Mouse (Mus musculus): ENCODE measurements at regions not wholly inside any gene's neighbourhood (a gene's known extent, or its start where the extent isn't known, plus 50 kb on each side); places are given as distances from the start of the nearest gene placed in this dataset.

- Histone ChIP-seq H3K27ac (ENCODE audit: low read depth, low read length) (no peak overlapping the region), H3K27me3 (ENCODE audit: control insufficient read depth, insufficient read depth, low read length) (no peaks in the 10 kb centered on the region), H3K4me3 (ENCODE audit: low read length) (no peak overlapping the region), H3K4me2 (replicated peaks; ENCODE audit: low read depth, low read length) (no peak overlapping the region), H3K4me1 (ENCODE audit: control insufficient read depth, insufficient read depth, low read length) (no peaks in the 10 kb centered on the region), H3K9me3 (ENCODE audit: control insufficient read depth, low read length) (no peaks in the 10 kb centered on the region), H3K36me3 (ENCODE audit: control insufficient read depth, insufficient read depth, low read length) (no peaks in the 10 kb centered on the region), H3K9ac (ENCODE audit: low read depth, low read length) (no peak overlapping the region)
- no peak for ATAC-seq (ENCODE audit: low FRiP score, low TSS enrichment)
- 67% methylated on average over 1 of the region's 1 CpGs for WGBS
Measured at GRCm38 (mm10) chr13:31147323-31147722, 173.3 kb downstream of the Gm5447 start.

- ATAC-seq (ENCODE audit: low FRiP score, low TSS enrichment), result no peak
- H3K4me3 ChIP-seq (ENCODE audit: low read length), result no peak overlapping the region
Measured at GRCm38 (mm10) chr13:31154066-31154465, 180.1 kb downstream of the Gm5447 start.

GRCm38 (mm10) chr13:31163878-31164495 lies 190.0 kb downstream of the Gm5447 start:
- no peak overlapping the region for H3K27ac ChIP-seq (ENCODE audit: low read depth, low read length)
- H3K4me2 ChIP-seq (replicated peaks; ENCODE audit: low read depth, low read length), result no peak overlapping the region
- no peaks in the 10 kb centered on the region for H3K36me3 ChIP-seq (ENCODE audit: control insufficient read depth, insufficient read depth, low read length)
- no peak overlapping the region for H3K9ac ChIP-seq (ENCODE audit: low read depth, low read length)
- H3K4me3 ChIP-seq (ENCODE audit: low read length), result no peak overlapping the region
- no peaks in the 10 kb centered on the region for H3K9me3 ChIP-seq (ENCODE audit: control insufficient read depth, low read length)
- 47% methylated on average over 6 of the region's 6 CpGs for WGBS
- peak; percentile 87; the same call in 1 of the 2 replicates for ATAC-seq (ENCODE audit: low FRiP score, low TSS enrichment)
- peaks cover 18% of the 10 kb centered on the region; the same call in 1 of the 2 replicates for H3K27me3 ChIP-seq (ENCODE audit: control insufficient read depth, insufficient read depth, low read length)
- H3K4me1 ChIP-seq (ENCODE audit: control insufficient read depth, insufficient read depth, low read length), result no peaks in the 10 kb centered on the region

More at GRCm38 (mm10) chr13:31154066-31154465, 180.1 kb downstream of the Gm5447 start:
- Histone ChIP-seq H3K27me3 (ENCODE audit: control insufficient read depth, insufficient read depth, low read length) (no peaks in the 10 kb centered on the region), H3K4me2 (replicated peaks; ENCODE audit: low read depth, low read length) (no peak overlapping the region), H3K27ac (ENCODE audit: low read depth, low read length) (no peak overlapping the region), H3K9ac (ENCODE audit: low read depth, low read length) (no peak overlapping the region), H3K9me3 (ENCODE audit: control insufficient read depth, low read length) (no peaks in the 10 kb centered on the region; the same call in 1 of the 2 replicates), H3K36me3 (ENCODE audit: control insufficient read depth, insufficient read depth, low read length) (no peaks in the 10 kb centered on the region), H3K4me1 (ENCODE audit: control insufficient read depth, insufficient read depth, low read length) (no peaks in the 10 kb centered on the region)
- WGBS, result 29% methylated on average over 3 of the region's 3 CpGs

- Histone ChIP-seq H3K36me3 (ENCODE audit: control insufficient read depth, insufficient read depth, low read length) (no peaks in the 10 kb centered on the region), H3K27me3 (ENCODE audit: control insufficient read depth, insufficient read depth, low read length) (peaks cover 11% of the 10 kb centered on the region; the same call in 1 of the 2 replicates), H3K4me1 (ENCODE audit: control insufficient read depth, insufficient read depth, low read length) (no peaks in the 10 kb centered on the region), H3K27ac (ENCODE audit: low read depth, low read length) (no peak overlapping the region), H3K9me3 (ENCODE audit: control insufficient read depth, low read length) (no peaks in the 10 kb centered on the region), H3K4me3 (ENCODE audit: low read length) (no peak overlapping the region), H3K4me2 (replicated peaks; ENCODE audit: low read depth, low read length) (no peak overlapping the region), H3K9ac (ENCODE audit: low read depth, low read length) (no peak overlapping the region)
- 45% methylated on average over 5 of the region's 5 CpGs for WGBS
- no peak for ATAC-seq (ENCODE audit: low FRiP score, low TSS enrichment)
Measured at GRCm38 (mm10) chr13:31166286-31166685, 192.3 kb downstream of the Gm5447 start.

DNA sequence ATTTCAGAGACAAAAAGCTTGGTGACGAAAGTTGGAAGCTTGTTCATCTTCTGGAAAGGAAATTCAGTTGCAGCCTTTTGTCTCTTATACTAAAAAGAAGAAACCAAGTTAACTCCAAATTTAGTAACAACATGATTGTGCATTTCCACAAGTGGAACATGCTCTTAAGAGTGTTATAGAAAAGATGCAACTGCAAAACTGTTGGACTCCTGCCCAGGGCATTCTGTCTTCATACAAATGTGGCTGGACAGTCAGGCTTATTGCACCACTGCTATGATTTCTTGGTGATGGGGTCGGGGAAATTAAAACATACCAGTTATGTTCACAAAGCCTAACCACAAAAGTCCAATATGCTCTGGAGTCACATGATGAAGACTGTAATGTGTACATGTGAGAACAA lies 194.8 kb downstream of the Gm5447 start:
- H3K27ac ChIP-seq (ENCODE audit: low read depth, low read length), result no peak overlapping the region
- no peaks in the 10 kb centered on the region for H3K36me3 ChIP-seq (ENCODE audit: control insufficient read depth, insufficient read depth, low read length)
- no peak overlapping the region for H3K4me3 ChIP-seq (ENCODE audit: low read length)
- H3K4me2 ChIP-seq (replicated peaks; ENCODE audit: low read depth, low read length), result no peak overlapping the region
- no peaks in the 10 kb centered on the region for H3K9me3 ChIP-seq (ENCODE audit: control insufficient read depth, low read length)
- H3K9ac ChIP-seq (ENCODE audit: low read depth, low read length), result no peak overlapping the region
- ATAC-seq (ENCODE audit: low FRiP score, low TSS enrichment), result no peak
- H3K27me3 ChIP-seq (ENCODE audit: control insufficient read depth, insufficient read depth, low read length), result 0 out of 2 replicates have a peak, but pooled peaks cover 4% of the 10 kb centered on the region
- no peaks in the 10 kb centered on the region for H3K4me1 ChIP-seq (ENCODE audit: control insufficient read depth, insufficient read depth, low read length)
- 90% methylated on average over 2 of the region's 2 CpGs for WGBS

DNA sequence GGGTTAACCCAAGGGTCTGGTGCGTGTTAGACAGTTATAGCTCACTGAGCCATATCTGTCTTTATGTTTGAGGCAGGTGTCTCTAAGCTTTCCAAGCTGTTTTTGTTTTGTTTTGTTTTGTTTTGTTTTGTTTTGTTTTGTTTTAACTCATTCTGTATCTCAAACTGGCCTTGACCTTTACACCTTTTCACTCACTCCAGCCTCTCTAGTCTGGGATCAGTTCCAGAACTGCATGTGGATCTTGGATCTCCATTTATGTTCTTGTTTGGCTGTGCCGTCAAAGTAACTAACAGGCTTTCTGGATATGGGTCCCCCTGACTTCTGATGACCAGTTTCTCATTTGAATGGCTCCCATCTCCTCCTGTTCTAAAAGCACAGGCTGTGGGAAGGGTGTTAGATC lies 197.7 kb downstream of the Gm5447 start:
- H3K27ac ChIP-seq (ENCODE audit: low read depth, low read length), result no peak overlapping the region
- WGBS, result 77% methylated on average over 2 of the region's 2 CpGs
- H3K9me3 ChIP-seq (ENCODE audit: control insufficient read depth, low read length), result no peaks in the 10 kb centered on the region
- H3K4me1 ChIP-seq (ENCODE audit: control insufficient read depth, insufficient read depth, low read length), result no peaks in the 10 kb centered on the region
- H3K27me3 ChIP-seq (ENCODE audit: control insufficient read depth, insufficient read depth, low read length), result 0 out of 2 replicates have a peak, but pooled peaks cover 4% of the 10 kb centered on the region
- H3K4me3 ChIP-seq (ENCODE audit: low read length), result no peak overlapping the region
- no peak for ATAC-seq (ENCODE audit: low FRiP score, low TSS enrichment)
- no peak overlapping the region for H3K9ac ChIP-seq (ENCODE audit: low read depth, low read length)
- no peak overlapping the region for H3K4me2 ChIP-seq (replicated peaks; ENCODE audit: low read depth, low read length)
- H3K36me3 ChIP-seq (ENCODE audit: control insufficient read depth, insufficient read depth, low read length), result no peaks in the 10 kb centered on the region

DNA sequence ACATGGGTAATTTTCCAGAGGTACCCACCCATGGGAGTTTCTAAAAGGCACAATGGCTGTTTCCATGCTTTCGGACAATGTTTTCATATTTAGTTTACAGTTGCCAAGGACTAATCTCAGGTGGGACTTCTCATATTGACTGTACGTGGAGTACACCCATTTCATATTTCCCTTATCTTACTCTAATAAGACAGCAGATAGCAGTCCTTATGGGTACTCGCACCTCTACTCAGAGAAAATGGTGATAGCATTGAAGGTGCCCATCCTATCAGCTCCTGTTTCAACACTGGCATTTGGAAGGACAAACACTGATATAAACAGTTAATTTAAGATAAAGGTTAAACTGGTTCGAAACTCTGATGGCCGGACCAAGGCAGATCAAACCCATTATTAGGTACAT lies 198.6 kb downstream of the Gm5447 start:
- no peaks in the 10 kb centered on the region for H3K36me3 ChIP-seq (ENCODE audit: control insufficient read depth, insufficient read depth, low read length)
- H3K9ac ChIP-seq (ENCODE audit: low read depth, low read length), result no peak overlapping the region
- no peaks in the 10 kb centered on the region for H3K9me3 ChIP-seq (ENCODE audit: control insufficient read depth, low read length)
- H3K4me3 ChIP-seq (ENCODE audit: low read length), result no peak overlapping the region
- WGBS, result 97% methylated on average over 5 of the region's 5 CpGs
- no peaks in the 10 kb centered on the region for H3K27me3 ChIP-seq (ENCODE audit: control insufficient read depth, insufficient read depth, low read length)
- no peak overlapping the region for H3K27ac ChIP-seq (ENCODE audit: low read depth, low read length)
- no peaks in the 10 kb centered on the region for H3K4me1 ChIP-seq (ENCODE audit: control insufficient read depth, insufficient read depth, low read length)
- H3K4me2 ChIP-seq (replicated peaks; ENCODE audit: low read depth, low read length), result no peak overlapping the region
- ATAC-seq (ENCODE audit: low FRiP score, low TSS enrichment), result no peak

GRCm38 (mm10) chr13:31177999-31178783 lies 204.2 kb downstream of the Gm5447 start:
- H3K4me3 ChIP-seq (ENCODE audit: low read length), result no peak overlapping the region
- H3K9me3 ChIP-seq (ENCODE audit: control insufficient read depth, low read length), result no peaks in the 10 kb centered on the region
- no peaks in the 10 kb centered on the region for H3K36me3 ChIP-seq (ENCODE audit: control insufficient read depth, insufficient read depth, low read length)
- no peaks in the 10 kb centered on the region; the same call in 1 of the 2 replicates for H3K4me1 ChIP-seq (ENCODE audit: control insufficient read depth, insufficient read depth, low read length)
- H3K27ac ChIP-seq (ENCODE audit: low read depth, low read length), result no peak overlapping the region
- no peak for ATAC-seq (ENCODE audit: low FRiP score, low TSS enrichment)
- WGBS, result 90% methylated on average over 5 of the region's 5 CpGs
- no peak overlapping the region for H3K9ac ChIP-seq (ENCODE audit: low read depth, low read length)
- H3K27me3 ChIP-seq (ENCODE audit: control insufficient read depth, insufficient read depth, low read length), result peaks cover 4% of the 10 kb centered on the region; the same call in 1 of the 2 replicates
- no peak overlapping the region for H3K4me2 ChIP-seq (replicated peaks; ENCODE audit: low read depth, low read length)

- H3K9me3 ChIP-seq (ENCODE audit: control insufficient read depth, low read length), result no peaks in the 10 kb centered on the region
- H3K27ac ChIP-seq (ENCODE audit: low read depth, low read length), result no peak overlapping the region
- H3K27me3 ChIP-seq (ENCODE audit: control insufficient read depth, insufficient read depth, low read length), result peaks cover 4% of the 10 kb centered on the region; the same call in 1 of the 2 replicates
- H3K36me3 ChIP-seq (ENCODE audit: control insufficient read depth, insufficient read depth, low read length), result no peaks in the 10 kb centered on the region
- H3K4me1 ChIP-seq (ENCODE audit: control insufficient read depth, insufficient read depth, low read length), result no peaks in the 10 kb centered on the region; the same call in 1 of the 2 replicates
- no peak overlapping the region for H3K9ac ChIP-seq (ENCODE audit: low read depth, low read length)
- no peak overlapping the region for H3K4me2 ChIP-seq (replicated peaks; ENCODE audit: low read depth, low read length)
- WGBS, result 82% methylated on average over 3 of the region's 3 CpGs
- H3K4me3 ChIP-seq (ENCODE audit: low read length), result no peak overlapping the region
- no peak for ATAC-seq (ENCODE audit: low FRiP score, low TSS enrichment)
Measured at GRCm38 (mm10) chr13:31178964-31179363, 205.0 kb downstream of the Gm5447 start.
